Mouse (Mus musculus) erythroblast, embryonic 14.5 days (primary cell): Measurements from ENCODE around the gene Dkk3. TPM values are rescaled to one million over a fixed set of nuclear protein-coding genes. Genes with fewer than 3 reads are reported as not detected.
"Not testable (repeated sequence)": the region's sequence is repeated elsewhere in the genome, so short reads cannot be mapped to it uniquely, and the experiment has no call there.

Experiments
- H3K27me3 ChIP-seq: 2 replicates; pipeline ENCODE4 v1.6.1; 2012; ENCODE audit warnings: inconsistent platforms; ENCODE audit not compliant: control insufficient read depth
- H3K36me3 ChIP-seq: 2 replicates; pipeline ENCODE4 v1.6.1; 2012; ENCODE audit warnings: mild to moderate bottlenecking, inconsistent platforms; ENCODE audit not compliant: control insufficient read depth
- H3K4me1 ChIP-seq: 2 replicates; pipeline ENCODE4 v1.6.1; 2012; ENCODE audit warnings: inconsistent platforms; ENCODE audit not compliant: control insufficient read depth
- H3K4me3 ChIP-seq: replicated peaks from 2 replicates; pipeline ENCODE3; 2012; ENCODE audit warnings: moderate library complexity, mild to moderate bottlenecking, inconsistent platforms
- H3K9me3 ChIP-seq: 2 replicates; pipeline ENCODE4 v1.6.1; 2012; ENCODE audit warnings: low read length, inconsistent platforms, mixed read lengths; ENCODE audit not compliant: control insufficient read depth
- GATA1 ChIP-seq: IDR thresholded peaks from 2 replicates; pipeline ENCODE4 v1.6.1; 2012; ENCODE audit warnings: low read length, inconsistent platforms, mixed read lengths
- TAL1 ChIP-seq: IDR thresholded peaks from 3 replicates; pipeline ENCODE4 v1.6.1; 2012; ENCODE audit warnings: low read length, inconsistent platforms, mixed read lengths
- polyA plus RNA-seq: library from polyadenylated mRNA; stranded (reverse); fragments of >175 nt; gene quantifications from 2 replicates; pipeline ENCODE4 v1.2.3, GENCODE M21; 2012

The Dkk3 gene
- polyA plus RNA-seq, 1 experiment, result not detected

GRCm38 (mm10) chr7:112176627-112177026 is 17.8 kb upstream of the Dkk3 start:
- no peak overlapping the region for H3K4me3 ChIP-seq
- no peaks in the 10 kb centered on the region for H3K36me3 ChIP-seq
- no peaks in the 10 kb centered on the region for H3K9me3 ChIP-seq
- no peak for TF ChIP-seq GATA1
- no peak for TF ChIP-seq TAL1
- no peaks in the 10 kb centered on the region for H3K4me1 ChIP-seq
- H3K27me3 ChIP-seq, result no peaks in the 10 kb centered on the region

DNA sequence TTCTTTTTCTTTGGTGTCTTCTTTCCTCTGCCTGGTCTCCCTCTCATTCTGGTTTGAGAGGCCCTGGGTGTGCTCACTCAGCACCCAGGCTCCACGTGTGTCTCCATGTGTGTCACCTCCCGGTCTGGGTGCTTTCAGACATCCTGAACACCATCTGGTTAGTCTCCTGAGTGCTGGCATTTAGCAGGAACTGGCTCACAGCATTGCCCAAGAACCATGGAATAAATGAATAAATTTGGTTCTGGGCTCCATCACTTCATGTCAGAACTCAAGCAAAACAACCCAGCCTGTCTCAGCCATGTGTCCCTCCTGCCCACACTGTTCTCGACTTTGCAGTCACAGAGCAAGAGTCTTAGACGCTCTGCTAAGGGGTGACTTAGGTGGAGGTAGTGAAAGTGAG is 13.8 kb upstream of the Dkk3 start:
- no peak for TF ChIP-seq GATA1
- TF ChIP-seq TAL1, result no peak
- H3K9me3 ChIP-seq, result no peaks in the 10 kb centered on the region
- H3K36me3 ChIP-seq, result no peaks in the 10 kb centered on the region
- no peak overlapping the region for H3K4me3 ChIP-seq
- no peaks in the 10 kb centered on the region for H3K27me3 ChIP-seq
- H3K4me1 ChIP-seq, result no peaks in the 10 kb centered on the region

DNA sequence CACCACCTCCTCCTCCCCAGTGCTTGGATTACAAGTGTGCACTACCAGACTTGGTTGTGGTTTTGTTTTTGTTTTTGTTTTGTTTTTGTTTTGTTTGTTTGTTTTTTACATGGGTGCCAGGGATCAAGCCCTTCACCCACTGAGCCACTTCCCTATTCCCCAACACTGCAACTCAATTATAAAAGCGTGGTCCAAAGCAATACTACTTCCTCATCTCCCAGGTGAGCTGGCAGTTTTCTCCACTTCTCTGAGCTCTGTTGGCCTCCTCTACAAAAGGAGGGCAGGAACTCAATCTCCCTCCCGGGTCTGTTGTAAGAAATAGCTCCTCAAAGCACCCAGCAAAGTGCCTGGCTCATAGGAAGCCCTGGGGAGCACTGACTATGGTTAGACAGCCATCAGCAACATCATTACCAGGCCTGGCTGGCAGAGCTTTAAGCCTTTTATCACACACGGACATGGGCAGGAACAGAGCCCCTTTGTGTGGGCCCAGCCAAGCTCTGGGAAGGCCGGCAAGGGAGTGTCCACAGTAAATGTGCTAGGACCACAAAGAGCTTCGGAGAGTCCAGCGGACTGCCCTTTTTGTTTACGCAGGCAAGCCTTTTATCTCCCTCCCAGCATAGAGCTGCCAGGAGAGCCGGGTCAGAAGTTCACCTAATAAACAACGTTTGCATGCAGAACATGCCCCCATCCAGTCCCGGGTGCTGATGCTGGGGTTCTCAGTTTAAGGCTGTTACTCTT is 11.3 kb upstream of the Dkk3 start:
- H3K4me1 ChIP-seq, result no peaks in the 10 kb centered on the region
- H3K36me3 ChIP-seq, result no peaks in the 10 kb centered on the region
- H3K9me3 ChIP-seq, result no peaks in the 10 kb centered on the region
- no peak for TF ChIP-seq GATA1
- H3K27me3 ChIP-seq, result no peaks in the 10 kb centered on the region
- H3K4me3 ChIP-seq, result no peak overlapping the region

- no peaks in the 10 kb centered on the region for H3K27me3 ChIP-seq
These were observed 6.7 kb upstream of the Dkk3 start for GRCm38 (mm10) chr7:112165593-112165992.

DNA sequence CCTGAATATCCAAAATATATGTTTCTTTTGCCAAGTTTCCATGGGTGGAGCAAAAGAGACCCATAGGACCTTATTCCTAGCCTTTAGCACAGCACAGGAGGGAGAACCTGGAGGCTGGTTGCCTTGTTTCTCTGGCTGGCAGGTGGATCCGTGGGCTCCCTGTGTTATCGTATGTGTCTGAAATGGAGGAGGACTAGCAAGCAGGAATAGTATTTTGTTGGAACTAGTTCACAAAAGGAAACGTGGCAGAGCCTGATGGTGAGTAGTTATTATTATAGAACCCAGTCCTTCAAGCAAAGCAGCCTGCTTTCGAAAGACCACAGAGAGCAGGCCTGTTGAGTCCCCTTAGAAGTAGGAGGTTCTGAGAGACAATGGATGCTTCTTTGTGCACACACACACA is 6.2 kb upstream of the Dkk3 start:
- H3K36me3 ChIP-seq, H3K4me1 ChIP-seq, H3K9me3 ChIP-seq, H3K27me3 ChIP-seq, H3K4me3 ChIP-seq: not testable (repeated sequence)

More at GRCm38 (mm10) chr7:112165593-112165992, 6.7 kb upstream of the Dkk3 start:
- TF ChIP-seq GATA1 (no peak), TAL1 (no peak)
- no peak overlapping the region for H3K4me3 ChIP-seq
- H3K36me3 ChIP-seq, result no peaks in the 10 kb centered on the region
- H3K4me1 ChIP-seq, result no peaks in the 10 kb centered on the region
- no peaks in the 10 kb centered on the region for H3K9me3 ChIP-seq

DNA sequence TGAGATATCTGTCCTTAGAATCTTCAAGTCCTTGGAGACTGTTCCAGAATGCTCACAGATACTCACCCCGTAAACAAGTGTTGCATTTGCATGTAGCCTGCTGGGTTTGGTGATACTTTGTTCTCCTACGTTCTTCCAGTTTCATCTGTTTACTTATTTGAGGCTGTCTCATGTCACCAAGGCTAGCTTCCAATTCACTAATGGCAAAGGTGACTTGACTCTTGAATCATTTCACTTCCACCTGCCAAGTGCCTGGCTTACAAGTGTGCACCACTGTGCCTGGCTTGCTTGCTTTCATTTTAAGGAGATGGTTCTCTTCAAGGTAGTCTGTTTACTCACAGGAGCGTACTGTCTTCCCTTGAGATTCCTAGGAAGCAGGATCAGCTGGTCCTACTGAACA is 5.6 kb upstream of the Dkk3 start:
- no peaks in the 10 kb centered on the region for H3K9me3 ChIP-seq
- H3K4me1 ChIP-seq, result no peaks in the 10 kb centered on the region
- no peak overlapping the region for H3K4me3 ChIP-seq
- H3K36me3 ChIP-seq, result no peaks in the 10 kb centered on the region
- TF ChIP-seq TAL1 (no peak), GATA1 (no peak)
- peaks cover 5% of the 10 kb centered on the region for H3K27me3 ChIP-seq

DNA sequence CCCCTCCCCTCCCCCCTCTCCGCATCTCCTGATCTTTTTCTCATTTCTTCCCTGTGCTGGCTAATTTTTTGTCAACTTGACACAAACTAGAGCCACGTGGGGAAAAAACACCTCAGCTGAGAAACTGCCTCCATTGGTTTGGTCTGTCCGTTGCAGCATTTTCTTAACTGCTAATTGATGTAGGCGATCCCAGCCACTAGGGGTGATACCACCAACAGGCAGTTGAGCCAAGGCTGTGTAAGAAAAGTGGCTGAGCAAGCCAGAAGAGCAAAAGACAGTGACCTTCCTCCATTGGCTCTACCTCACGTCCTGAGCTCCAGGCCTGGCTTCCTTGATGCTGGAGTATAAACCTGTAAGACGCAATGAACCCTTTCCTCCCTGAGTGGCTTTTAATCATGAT is 978 bp upstream of the Dkk3 start:
- no peaks in the 10 kb centered on the region; the same call in 1 of the 2 replicates for H3K4me1 ChIP-seq
- H3K36me3 ChIP-seq, result no peaks in the 10 kb centered on the region
- H3K9me3 ChIP-seq, result no peaks in the 10 kb centered on the region
- TF ChIP-seq GATA1 (no peak), TAL1 (no peak)
- no peak overlapping the region for H3K4me3 ChIP-seq
- H3K27me3 ChIP-seq, result peaks cover 32% of the 10 kb centered on the region

GRCm38 (mm10) chr7:112158316-112158741 is 528 bp downstream of the Dkk3 start:
- Histone ChIP-seq H3K9me3 (no peaks in the 10 kb centered on the region), H3K4me3 (no peak overlapping the region), H3K36me3 (no peaks in the 10 kb centered on the region), H3K4me1 (no peaks in the 10 kb centered on the region; the same call in 1 of the 2 replicates), H3K27me3 (peaks cover 32% of the 10 kb centered on the region)
- TF ChIP-seq GATA1 (no peak), TAL1 (no peak)

- Histone ChIP-seq H3K9me3 (no peaks in the 10 kb centered on the region), H3K36me3 (no peaks in the 10 kb centered on the region), H3K4me1 (no peaks in the 10 kb centered on the region; the same call in 1 of the 2 replicates), H3K4me3 (no peak overlapping the region), H3K27me3 (peaks cover 32% of the 10 kb centered on the region)
- TF ChIP-seq GATA1 (no peak), TAL1 (no peak)
These were observed 1.1 kb downstream of the Dkk3 start for GRCm38 (mm10) chr7:112157584-112158315.

GRCm38 (mm10) chr7:112155194-112155593 is 3.7 kb downstream of the Dkk3 start:
- Histone ChIP-seq H3K4me1 (no peaks in the 10 kb centered on the region; the same call in 1 of the 2 replicates), H3K4me3 (no peak overlapping the region), H3K9me3 (no peaks in the 10 kb centered on the region), H3K36me3 (no peaks in the 10 kb centered on the region), H3K27me3 (peaks cover 32% of the 10 kb centered on the region)
- TF ChIP-seq GATA1 (no peak), TAL1 (no peak)
